14 mouse cellular contexts compared by ENCODE assay signal in the genomic region with DNA sequence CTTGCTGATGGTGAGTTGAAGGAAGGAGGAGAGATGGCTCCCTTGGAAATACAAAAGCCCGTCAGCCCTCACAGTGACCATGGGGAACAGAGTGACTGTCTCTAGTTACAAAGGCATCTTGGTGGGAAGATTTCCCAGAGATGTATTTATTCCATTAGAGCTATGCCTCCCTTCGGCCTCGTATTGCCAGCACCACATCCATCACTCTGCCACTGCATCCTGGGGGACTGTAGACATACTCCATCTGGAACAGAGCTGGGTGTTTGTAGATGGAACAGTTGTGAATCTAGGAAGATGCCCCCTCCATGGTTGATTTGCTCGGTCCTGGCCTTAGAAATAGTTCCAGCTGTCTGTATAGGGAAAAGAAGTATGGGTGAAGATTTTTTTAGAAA.
"Had no signal": no experiment of that assay in that cellular context is flagged by ENCODE, and none has a peak within 500 bp of the region (broad histone marks: within the 10 kb centered on the region; RNA-seq: fewer than 3 reads in every experiment).

No protein-coding gene starts in this region.

- H3K36me3 ChIP-seq: limb, embryonic 12.5 days; liver, embryonic 13.5 days; stomach, embryonic 15.5 days had no signal

- H3K4me2 ChIP-seq: limb, embryonic 12.5 days; liver, embryonic 13.5 days; stomach, embryonic 15.5 days had no signal

- H3K4me3 ChIP-seq: layer of hippocampus, adult 2 months; limb, embryonic 12.5 days; liver, embryonic 13.5 days; stomach, embryonic 15.5 days had no signal

- H3K27ac ChIP-seq: limb, embryonic 12.5 days; liver, embryonic 13.5 days; stomach, embryonic 15.5 days had no signal

- H3K9me3 ChIP-seq: limb, embryonic 12.5 days; liver, embryonic 13.5 days; stomach, embryonic 15.5 days had no signal

- H3K9ac ChIP-seq: limb, embryonic 12.5 days; liver, embryonic 13.5 days; liver, postnatal 0 days; stomach, embryonic 15.5 days had no signal

- ATAC-seq: liver, postnatal 0 days had no signal

- H3K27me3 ChIP-seq: limb, embryonic 12.5 days; liver, embryonic 13.5 days; stomach, embryonic 15.5 days had no signal

- DNase-seq: kidney, adult 18-20 months; kidney, postnatal 10 days; kidney, postnatal 4 days; liver; liver, embryonic 13.5 days; liver, postnatal 0 days; lung, postnatal 36 days; retina, postnatal 1 day; right cerebral cortex, postnatal 4 days; thymus, adult 2 months; thymus, postnatal 25 days had no signal

- H3K4me1 ChIP-seq: limb, embryonic 12.5 days; liver, embryonic 13.5 days; stomach, embryonic 15.5 days had no signal
